Mouse (Mus musculus): ENCODE measurements at regions not wholly inside any gene's neighbourhood (a gene's known extent, or its start where the extent isn't known, plus 50 kb on each side); places are given as distances from the start of the nearest gene placed in this dataset.

- DNase-seq (ENCODE audit: low read depth, low spot score): peak; percentile 28
Measured at GRCm38 (mm10) chrX:13344701-13345100, 63.9 kb downstream of the Ddx3x start.

- DNase-seq (ENCODE audit: low read depth, low spot score): peak; percentile 12
Measured at GRCm38 (mm10) chrX:13345126-13345525, 64.4 kb downstream of the Ddx3x start.

DNA sequence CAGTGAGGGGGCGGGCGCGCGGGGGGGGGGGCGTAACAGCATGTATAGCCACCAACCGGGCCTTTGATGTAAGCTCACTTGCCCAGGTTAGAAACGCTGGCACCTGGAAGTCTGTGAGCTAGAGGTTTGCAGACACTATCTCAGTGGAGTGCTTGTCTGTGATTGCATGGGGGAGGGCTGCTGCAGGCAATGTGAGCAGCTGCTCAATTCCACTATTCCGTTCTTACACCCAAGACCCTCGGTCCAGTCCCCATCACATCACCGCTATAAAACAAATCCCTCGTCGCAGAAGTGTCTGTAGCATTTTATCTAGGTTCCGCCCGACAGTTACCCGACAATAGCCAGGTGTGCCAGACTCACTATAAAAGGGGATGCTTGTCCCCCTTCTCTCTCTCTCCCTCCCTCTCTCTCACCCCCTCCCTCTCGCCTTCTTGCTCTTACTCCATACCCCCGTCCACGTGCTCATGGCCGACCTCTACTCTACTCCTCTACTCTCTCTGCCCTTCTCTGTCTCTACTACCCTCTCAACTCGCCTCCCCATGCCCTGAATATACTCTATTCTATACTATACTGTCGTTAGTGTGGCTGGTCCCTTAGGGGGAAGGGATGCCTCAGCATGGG lies 65.4 kb downstream of the Ddx3x start:
- DNase-seq (ENCODE audit: low read depth, low spot score): peak; percentile 22

DNA sequence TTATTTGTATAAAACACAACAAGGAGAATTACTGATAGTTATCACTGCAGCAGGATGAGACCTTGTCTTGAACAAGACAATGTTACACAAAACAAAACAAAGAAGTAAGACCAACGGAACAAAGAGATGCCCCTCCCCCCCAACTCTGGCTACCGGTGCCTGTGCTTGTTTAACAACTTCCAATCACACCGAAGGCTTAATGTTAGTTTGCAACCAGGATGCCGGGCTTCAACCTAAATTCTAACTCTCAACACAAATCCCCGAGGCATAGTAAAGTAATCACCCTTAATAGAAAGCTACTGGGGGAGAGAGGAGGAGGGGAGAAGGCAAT lies 65.9 kb downstream of the Ddx3x start:
- DNase-seq (ENCODE audit: low read depth, low spot score): no peak

DNA sequence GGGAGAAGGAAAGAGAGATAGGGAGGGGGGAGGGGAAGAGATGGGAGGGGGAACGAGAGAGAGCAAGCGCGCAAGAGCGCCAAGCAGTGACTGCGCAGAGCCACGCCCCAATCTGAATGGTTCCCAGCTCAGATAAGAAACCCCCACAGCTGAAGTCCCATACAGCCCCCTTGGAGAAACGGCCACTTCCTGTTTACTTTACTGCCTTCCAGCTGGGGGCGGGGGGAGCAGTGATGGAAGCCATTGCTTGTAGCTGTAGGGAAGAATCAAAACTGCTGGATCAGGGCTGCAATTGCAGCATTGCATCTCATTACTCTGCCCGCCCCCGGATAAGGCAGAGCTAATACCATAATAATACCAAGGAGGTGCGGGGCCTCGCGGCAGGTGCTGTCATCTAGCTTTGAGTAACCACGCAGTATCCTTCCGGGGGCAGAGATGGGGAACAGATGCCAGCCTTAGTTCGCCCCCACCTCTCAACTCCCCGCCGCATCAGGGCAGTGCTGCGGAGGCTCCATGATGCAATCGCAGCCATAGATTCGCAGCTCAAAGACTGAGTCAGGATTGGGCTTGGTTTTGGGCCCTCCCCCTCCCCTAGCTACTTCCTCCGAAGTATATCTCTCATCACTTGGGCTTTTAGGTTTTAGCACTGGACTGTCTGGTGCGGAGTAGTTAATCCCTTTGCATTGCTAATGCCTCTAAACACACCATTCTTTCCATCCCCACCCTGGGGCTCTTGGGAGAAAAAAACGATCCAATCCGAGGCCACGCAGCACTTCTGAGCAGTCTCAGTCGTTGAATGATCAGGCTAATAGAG lies 66.5 kb downstream of the Ddx3x start:
- peak; percentile 86 for DNase-seq (ENCODE audit: low read depth, low spot score)

GRCm38 (mm10) chrX:13348415-13348814 lies 67.6 kb downstream of the Ddx3x start:
- DNase-seq (ENCODE audit: low read depth, low spot score): no peak

- DNase-seq (ENCODE audit: low read depth, low spot score): no peak
Measured at GRCm38 (mm10) chrX:13350461-13350860, 69.7 kb downstream of the Ddx3x start.

DNA sequence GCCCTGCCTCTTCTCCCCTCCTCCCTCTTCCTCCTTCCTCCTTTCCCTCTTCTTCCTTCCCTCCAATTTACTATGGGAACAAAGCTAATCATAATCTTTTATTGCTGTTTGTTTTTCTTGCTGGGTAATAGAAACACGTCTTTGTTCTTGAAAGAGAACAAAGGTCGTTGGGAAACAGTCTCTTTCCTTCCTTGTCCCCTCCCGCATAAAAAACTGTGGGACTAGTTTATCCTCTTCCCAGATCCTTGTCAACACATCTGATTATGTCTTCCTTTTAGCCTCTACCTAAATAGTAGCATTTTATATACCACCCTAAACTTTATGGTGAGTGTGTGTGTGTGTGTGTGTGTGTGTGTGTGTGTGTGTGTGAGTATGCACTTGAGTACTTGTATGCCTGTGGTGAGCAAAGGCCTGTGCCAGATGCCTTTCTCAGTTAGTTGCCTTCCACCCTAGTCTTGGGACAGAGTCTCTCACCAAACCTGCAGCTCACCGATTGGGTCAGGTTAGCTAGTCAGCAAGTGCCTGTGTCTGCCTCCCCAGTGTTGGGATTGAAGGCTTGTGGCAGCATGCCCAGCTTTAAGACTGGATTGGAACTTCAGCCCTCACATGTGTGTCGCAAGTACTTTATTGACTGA lies 76.5 kb downstream of the Ddx3x start:
- no peak for DNase-seq (ENCODE audit: low read depth, low spot score)

DNA sequence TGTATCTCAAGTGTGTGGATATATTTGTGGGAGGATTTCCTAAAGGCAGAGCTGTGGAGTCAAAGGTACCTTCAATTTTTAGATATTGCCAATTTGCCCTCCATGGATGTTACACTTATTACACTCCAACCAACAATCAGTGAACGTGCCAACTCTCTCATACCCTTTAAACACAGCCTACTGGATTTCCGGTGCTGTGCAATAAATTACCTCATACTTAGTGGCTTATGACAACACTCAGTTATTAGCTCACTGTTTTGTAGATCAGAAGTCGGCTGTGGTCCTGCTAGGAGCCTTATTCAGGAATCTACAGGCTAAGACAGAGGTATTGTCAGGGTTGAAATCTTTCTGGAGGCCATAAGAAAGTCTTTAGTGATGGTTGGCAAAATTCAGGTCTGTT lies 77.2 kb downstream of the Ddx3x start:
- DNase-seq (ENCODE audit: low read depth, low spot score): no peak

DNA sequence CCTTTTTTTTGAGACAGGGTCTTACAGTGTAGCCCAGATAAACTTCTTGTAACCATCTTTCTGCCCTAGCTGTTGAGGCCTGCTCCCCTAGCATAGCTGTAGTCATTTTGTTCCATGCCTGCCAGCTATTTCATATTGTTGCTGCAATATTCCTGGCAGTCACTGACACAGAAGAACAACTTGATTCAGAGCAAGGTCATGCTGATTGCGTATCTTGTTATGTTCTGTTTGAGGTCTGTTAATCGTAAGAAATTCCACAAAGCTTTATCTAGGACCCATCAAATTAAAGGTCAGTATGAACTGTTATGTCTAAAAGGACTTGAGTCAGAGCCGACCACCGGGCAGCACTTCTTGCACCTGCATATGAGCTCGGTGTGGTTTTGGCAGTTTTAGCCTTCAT lies 79.7 kb downstream of the Ddx3x start:
- DNase-seq (ENCODE audit: low read depth, low spot score): no peak

- no peak for DNase-seq (ENCODE audit: low read depth, low spot score)
Measured at GRCm38 (mm10) chrX:13370319-13370718, 89.5 kb downstream of the Ddx3x start.

DNA sequence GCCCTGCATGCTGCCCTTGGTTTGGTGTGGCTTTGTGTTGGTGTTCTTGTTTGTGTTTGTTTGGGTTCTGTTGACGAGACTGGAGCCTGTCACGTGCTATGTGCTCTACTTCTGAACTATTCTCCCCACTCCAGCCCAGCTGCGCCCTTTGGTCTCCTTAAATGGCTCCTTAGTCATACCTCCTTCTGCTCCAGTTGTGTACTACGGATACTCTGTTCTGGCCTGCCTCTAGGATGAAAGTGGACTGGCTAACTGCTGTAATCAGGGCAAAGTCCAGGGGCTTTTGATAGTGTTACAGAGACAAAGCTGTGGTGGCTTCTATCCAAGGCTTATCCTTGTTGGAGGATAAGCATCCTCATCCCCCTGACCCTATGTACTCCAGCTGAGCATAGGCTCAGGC lies 92.0 kb downstream of the Ddx3x start:
- DNase-seq (ENCODE audit: low read depth, low spot score): no peak

DNA sequence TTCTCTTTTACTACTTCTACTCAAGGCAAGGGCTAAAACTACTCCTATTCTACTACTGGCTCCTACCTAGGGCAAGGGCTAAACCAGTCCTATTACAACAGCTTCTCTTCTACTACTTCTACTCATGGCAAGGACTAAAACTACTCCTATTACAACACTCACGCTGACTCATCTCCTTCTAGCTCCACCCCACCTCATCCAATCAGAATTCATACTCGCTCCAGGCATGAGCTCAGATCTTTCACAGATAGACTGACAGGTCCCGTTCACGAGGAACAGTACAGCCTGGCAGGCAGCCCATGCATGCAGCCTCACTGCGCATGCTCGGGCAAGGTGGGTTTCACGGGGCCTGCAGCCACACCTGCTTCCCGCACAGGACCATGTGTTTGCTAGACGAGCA lies 79.6 kb upstream of the Nyx start:
- DNase-seq (ENCODE audit: low read depth, low spot score): no peak

DNA sequence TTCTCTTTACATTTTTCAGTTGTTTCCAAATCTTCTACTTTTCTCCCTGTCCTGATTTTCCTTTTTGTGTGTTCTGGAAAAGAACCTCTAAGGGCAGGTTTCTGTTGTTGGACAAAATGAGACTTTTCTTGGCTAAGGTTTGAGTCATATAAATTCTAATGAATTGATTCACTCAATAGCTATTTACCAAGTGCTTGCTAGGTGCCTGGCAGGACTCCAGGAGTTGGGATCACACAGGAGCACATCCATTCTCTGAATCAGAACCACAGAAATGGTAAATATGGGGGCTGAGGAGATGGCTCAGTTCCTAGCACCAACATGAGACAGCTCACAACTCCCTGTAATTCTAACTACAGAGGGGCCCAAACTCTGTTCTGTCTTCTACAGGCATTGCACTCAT lies 67.4 kb upstream of the Nyx start:
- no peak for DNase-seq (ENCODE audit: low read depth, low spot score)

- no peak for DNase-seq (ENCODE audit: low read depth, low spot score)
Measured at GRCm38 (mm10) chrX:13412726-13413125, 53.2 kb upstream of the Nyx start.

DNA sequence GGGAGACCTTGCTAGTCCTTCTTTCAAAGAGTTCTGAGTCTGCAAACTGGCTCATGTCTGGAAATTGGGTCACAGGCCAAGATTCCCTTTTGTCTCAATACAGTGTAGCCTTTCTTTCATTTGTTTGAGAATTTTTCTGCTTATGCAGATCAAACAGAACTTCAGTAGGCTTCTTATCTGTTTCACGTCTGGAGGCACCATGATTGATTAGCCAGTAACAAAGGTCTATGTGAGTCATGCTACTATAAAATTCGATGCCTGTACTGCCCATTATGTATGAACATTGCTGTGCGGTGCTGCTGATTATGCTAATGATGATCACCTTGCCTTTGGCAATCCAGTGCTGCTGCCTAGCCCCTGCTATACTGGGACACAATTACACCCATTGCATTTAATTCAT lies 52.8 kb upstream of the Nyx start:
- no peak for DNase-seq (ENCODE audit: low read depth, low spot score)

All from brain, embryonic 18.5 days (tissue).